Mouse (Mus musculus): Measurements from ENCODE around the gene Gm14085. TPM values are rescaled to one million over a fixed set of nuclear protein-coding genes. Genes with fewer than 3 reads are reported as not detected.
A peak's percentile ranks its signal among the peaks of the same experiment; 100 is the strongest.

Gm14085 gene
- total RNA-seq, 2 experiments from 2014 or later = not detected

DNA sequence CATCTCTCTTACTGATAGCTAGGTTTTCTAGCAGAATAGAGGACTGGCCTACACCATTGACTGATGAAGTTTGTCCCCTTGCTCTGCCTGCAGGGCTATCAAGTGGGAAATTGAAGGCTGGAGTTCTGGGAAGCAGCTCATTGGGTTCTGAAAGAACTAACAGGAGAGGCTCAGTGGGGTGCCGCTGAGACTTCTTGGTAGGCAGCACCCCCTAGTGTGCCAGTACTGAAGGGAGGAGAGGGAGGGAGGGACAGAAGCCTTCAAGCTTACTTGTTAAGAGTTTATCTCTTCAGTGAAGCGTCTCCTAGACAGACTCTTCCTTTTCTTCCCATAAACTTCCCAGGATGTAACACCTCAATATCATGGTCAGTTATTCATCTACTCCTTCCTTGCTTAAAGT is 73.6 kb downstream of the Gm14085 start:
- peak; percentile 36 to 64 for DNase-seq (ENCODE audit: extremely low spot score in 1 of 2, low spot score in 1 of 2)

DNA sequence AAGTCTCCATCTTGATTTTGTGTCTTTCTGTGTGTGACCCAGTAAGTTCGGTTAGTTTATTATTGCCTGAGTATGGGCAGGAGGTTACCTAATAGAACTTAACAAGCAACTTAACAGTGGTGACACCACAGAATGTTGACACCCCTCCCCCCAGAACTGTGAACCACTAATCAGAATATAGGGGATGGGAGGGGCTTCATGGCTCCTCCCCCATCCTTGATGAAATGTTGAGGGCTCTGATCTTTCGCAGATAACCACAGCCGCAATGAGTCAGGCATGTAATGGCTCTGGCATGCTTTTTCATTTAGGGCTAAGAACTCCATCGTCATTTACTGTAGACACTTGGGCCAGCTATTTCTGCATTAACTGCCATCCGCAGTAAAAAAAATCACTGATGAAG is 76.5 kb downstream of the Gm14085 start:
- DNase-seq (ENCODE audit: extremely low spot score in 1 of 2, low spot score in 1 of 2) = no peak

DNA sequence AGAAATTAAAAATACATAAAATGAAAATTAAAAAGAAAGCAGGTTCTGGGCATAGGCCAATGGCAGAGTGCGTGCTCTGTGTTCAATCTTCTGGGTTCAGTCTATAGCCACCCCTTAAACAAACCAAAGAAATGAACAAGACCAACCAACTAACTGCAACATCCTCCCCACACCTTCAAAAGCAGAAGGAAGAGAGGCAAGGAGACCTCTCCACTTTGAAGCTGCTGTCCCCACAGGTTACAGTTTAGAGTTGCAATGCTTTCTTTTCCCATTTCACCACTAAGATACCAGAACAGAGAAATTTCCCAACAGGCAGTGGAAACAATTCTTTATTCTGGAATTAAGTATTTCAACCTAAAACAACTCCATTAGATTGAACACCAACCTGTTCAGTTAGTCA is 77.5 kb downstream of the Gm14085 start:
- no peak for DNase-seq (ENCODE audit: extremely low spot score in 1 of 2, low spot score in 1 of 2)

DNA sequence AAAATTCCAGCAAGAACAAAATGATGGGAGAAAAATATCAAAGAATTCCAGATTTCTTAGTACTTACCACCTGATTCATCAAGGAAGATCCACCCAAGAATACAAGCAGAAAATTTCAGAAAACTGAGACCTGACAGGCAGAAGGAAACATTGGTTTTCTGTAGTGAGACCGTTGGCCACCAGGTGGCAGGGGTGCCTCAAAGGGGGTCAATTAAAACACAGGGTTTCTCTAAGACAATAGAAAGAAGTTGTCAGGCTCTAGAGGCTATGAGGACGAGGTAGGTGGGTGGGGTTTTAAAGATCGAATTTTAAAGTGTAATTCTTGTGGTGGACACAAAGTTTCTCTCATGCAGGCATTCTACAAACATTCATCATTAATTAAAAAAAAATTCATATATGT is 84.7 kb downstream of the Gm14085 start:
- DNase-seq (ENCODE audit: extremely low spot score in 1 of 2, low spot score in 1 of 2) = peak; percentile 56 to 76

DNA sequence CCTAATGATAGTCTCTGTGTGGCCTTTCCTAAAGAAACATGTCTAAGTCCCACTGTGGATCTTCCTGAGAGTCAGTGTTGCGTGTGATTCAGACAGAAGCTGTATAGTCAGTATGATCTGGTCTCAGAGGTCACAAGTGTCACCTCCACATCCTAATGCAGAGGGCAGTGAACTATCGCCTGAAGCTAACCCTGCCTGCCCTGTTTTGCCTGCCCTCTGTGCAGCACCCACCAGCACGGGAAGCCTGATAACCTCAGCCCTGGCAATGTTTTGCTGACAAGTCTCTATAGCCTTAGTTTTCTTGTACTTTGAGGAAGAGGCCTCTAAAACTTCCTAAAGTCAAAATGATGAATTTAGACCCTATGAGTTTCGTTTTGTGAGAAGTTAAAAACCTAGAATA is 85.7 kb downstream of the Gm14085 start:
- DNase-seq (ENCODE audit: extremely low spot score in 1 of 2, low spot score in 1 of 2) = no peak

DNA sequence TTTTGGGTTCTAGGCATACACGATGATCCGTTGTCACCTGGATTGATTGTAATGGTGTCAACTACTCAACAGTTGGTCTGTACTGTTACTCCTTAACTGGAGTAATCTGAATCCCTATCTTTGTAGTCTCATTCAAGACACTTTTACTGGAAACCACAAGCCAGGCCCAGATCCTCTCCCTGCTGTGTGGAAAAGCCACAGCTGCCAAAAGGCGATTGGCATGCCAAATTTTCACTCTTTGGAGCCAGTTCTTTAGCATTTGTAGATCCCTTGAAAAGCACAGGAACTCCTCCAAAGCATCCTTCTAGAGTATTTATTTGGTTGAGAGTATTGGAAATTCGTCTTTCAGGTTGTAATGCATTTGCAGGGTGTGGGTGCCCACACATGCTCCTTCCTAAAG is 86.6 kb downstream of the Gm14085 start:
- no peak for DNase-seq (ENCODE audit: extremely low spot score in 1 of 2, low spot score in 1 of 2)

DNA sequence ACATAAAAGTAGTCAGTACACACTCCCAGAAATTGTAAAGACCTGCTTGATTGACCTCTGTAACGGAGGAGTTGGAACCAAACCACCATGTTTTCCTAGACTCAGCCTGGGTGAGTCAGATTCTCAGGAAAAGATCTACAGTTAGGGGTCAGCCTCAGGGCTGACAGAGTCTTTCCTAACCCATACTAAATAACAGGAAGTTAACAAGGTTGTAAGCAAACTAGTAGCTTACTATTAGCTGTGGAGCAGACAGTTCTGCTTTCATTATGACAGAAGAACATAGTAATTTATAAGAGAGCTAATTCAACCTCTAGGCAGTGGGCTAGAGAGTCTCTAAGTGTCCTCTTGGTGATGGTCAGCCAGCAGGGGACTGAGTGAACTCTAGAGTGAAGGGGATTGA is 87.7 kb downstream of the Gm14085 start:
- no peak for DNase-seq (ENCODE audit: extremely low spot score in 1 of 2, low spot score in 1 of 2)

DNA sequence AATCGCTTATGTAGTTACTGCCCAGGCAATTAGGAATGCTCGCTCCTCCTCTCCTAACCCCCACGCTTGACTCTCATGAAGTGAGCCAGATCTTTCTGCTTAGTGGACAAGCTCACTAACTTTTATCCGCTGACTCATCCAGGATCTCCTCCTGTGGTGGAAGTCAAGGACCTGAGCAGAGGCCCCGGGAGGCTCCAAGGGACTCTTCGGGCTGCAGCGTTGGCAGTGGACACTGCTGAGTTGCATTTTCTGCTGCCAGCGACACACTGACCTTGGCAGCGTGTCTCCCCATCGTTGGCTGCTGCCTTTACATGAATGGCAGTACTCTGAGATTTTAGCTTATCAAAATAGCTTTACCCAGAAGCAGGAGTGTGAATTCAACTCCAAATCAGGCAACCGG is 90.7 kb downstream of the Gm14085 start:
- no peak for DNase-seq (ENCODE audit: extremely low spot score in 1 of 2, low spot score in 1 of 2)

DNA sequence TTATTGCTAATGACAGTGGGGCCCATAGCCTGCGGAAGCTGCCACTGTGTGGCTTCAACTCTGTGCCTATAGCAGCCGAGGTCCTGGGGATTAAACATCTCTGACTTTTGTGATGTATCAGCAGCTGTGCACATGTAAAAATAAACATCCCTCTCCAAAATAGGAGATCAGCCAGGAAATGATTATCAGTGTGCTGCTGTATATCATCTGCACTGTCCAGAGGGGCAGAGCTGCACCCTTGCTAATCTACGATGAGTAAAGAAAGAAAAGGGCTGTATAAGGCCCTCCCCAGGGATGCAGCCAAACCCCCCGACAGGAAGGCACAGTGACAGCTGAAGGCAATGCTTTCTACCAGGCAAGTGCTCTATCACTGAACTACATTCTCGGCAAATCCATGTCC is 91.6 kb downstream of the Gm14085 start:
- no peak for DNase-seq (ENCODE audit: extremely low spot score in 1 of 2, low spot score in 1 of 2)

DNA sequence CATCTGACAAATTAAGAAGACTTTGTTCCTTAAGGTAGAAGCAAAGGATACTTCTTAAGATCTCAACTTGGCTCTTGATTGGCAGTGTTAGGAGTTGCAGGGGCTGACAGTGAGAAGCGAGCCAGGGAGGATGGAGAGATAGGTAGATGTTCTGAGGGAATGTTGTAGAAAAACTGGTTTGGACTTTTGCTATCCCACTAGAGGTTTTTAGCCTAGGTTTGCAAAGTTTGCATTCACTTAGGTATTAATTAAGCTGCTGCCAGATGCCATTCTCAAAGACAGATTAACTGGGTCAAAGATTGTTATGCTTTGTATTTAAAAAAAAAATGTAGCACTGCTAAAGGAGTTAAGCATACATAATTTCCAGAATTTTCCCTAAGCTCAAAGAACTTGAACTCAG is 92.6 kb downstream of the Gm14085 start:
- no peak for DNase-seq (ENCODE audit: extremely low spot score in 1 of 2, low spot score in 1 of 2)

Other genes with a start within 250 kb of the Gm14085 start
- under 1 TPM in 1 of 2 experiments, not detected in 1; 0.07 TPM for gene Duox2, start 186.5 kb upstream of the Gm14085 start, total RNA-seq (2021)
- not detected for gene Duoxa2, start 186.0 kb upstream of the Gm14085 start, total RNA-seq (2021)
- not detected for gene Duoxa1, start 171.2 kb upstream of the Gm14085 start, total RNA-seq (2021)
- gene Duox1, start 169.3 kb upstream of the Gm14085 start, total RNA-seq (2021) = not detected
- 10 to 100 TPM; 60.7 to 62.2 TPM for gene Shf, start 115.8 kb upstream of the Gm14085 start, total RNA-seq (2021)
- gene Slc28a2, start 58.5 kb upstream of the Gm14085 start, total RNA-seq (2021) = under 1 TPM in 1 of 2 experiments, not detected in 1; 0.12 TPM
- gene Gatm, start 126.4 kb downstream of the Gm14085 start, total RNA-seq (2021) = 10 to 100 TPM; 53.6 to 58.9 TPM
- gene AA467197, start 152.0 kb downstream of the Gm14085 start, total RNA-seq (2021) = under 1 TPM in 1 of 2 experiments, not detected in 1; 0.57 TPM
- 10 to 100 TPM; 28.4 to 29.4 TPM for gene Slc30a4, start 217.7 kb downstream of the Gm14085 start, total RNA-seq (2021)

Measured in layer of hippocampus, postnatal 25 days (tissue).